Comparison of ENCODE assay signal across 7 mouse cellular contexts in the genomic region with DNA sequence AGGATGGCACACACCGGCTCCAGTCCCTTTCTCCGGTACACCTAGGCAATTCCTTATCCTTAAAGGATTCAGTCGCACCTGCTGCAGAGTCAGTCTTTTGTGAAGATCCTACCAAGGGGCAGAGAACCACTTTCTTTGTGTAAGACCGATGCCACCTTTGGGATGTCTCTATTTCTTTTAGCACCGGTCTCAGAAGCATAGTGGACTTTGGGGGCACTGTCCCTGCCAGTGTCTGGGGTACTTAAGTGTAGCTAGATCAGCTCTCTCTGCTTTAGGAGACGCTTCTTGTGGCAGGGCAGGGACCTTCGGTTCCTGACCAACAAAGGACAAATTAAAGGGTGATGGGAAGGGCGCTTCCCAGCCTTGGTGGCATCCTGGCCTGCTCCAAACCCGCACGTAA. TPM values are rescaled to one million over a fixed set of nuclear protein-coding genes. Genes with fewer than 3 reads are reported as not detected.
DNase-seq lines count a peak whose midpoint lies in the region; ATAC-seq and TF ChIP-seq lines count a peak whose summit lies in the region.

No protein-coding gene starts in this region.

- peak overlapping the region; percentile 99 for H3K4me2 ChIP-seq in lung, embryonic 15.5 days
- peak overlapping the region; percentile 75 for H3K4me2 ChIP-seq in forebrain, embryonic 12.5 days
- peak overlapping the region; percentile 90 for H3K4me2 ChIP-seq in limb, embryonic 12.5 days

- peaks cover 28% of the 10 kb centered on the region for H3K4me1 ChIP-seq in lung, embryonic 15.5 days
- peaks cover 2% of the 10 kb centered on the region for H3K4me1 ChIP-seq in lung, adult 2 months (ENCODE audit: control insufficient read depth, insufficient read depth, low read length)
- peaks cover 32% of the 10 kb centered on the region for H3K4me1 ChIP-seq in forebrain, embryonic 12.5 days
- peaks cover 28% of the 10 kb centered on the region for H3K4me1 ChIP-seq in limb, embryonic 12.5 days (replicated peaks)
- H3K4me1 ChIP-seq in olfactory bulb, adult 2 months (ENCODE audit: control insufficient read depth, insufficient read depth, low read length) = peaks cover 9% of the 10 kb centered on the region

- H3K9me3 ChIP-seq in lung, embryonic 15.5 days = no peaks in the 10 kb centered on the region
- no peaks in the 10 kb centered on the region for H3K9me3 ChIP-seq in forebrain, embryonic 12.5 days
- no peaks in the 10 kb centered on the region; the same call in 1 of the 2 replicates for H3K9me3 ChIP-seq in limb, embryonic 12.5 days

- no peaks in the 10 kb centered on the region for H3K36me3 ChIP-seq in lung, embryonic 15.5 days
- no peaks in the 10 kb centered on the region for H3K36me3 ChIP-seq in forebrain, embryonic 12.5 days (replicated peaks)
- H3K36me3 ChIP-seq in limb, embryonic 12.5 days = no peaks in the 10 kb centered on the region

- TF ChIP-seq POLR2A in lung, adult 2 months (IDR thresholded peaks at IDR 0.05; ENCODE audit: borderline replicate concordance, extremely low read depth, low read depth, low read length) = no peak
- no peak for TF ChIP-seq POLR2A in olfactory bulb, adult 2 months (IDR thresholded peaks at IDR 0.05; ENCODE audit: insufficient read depth, low read depth, low read length)

- peaks cover 35% of the 10 kb centered on the region; the same call in 1 of the 2 replicates for H3K27me3 ChIP-seq in lung, embryonic 15.5 days
- peaks cover 31% of the 10 kb centered on the region for H3K27me3 ChIP-seq in forebrain, embryonic 12.5 days
- H3K27me3 ChIP-seq in limb, embryonic 12.5 days = peaks cover 28% of the 10 kb centered on the region

- peak overlapping the region; percentile 78 for H3K9ac ChIP-seq in lung, embryonic 15.5 days
- peak overlapping the region; percentile 84 for H3K9ac ChIP-seq in forebrain, embryonic 12.5 days
- H3K9ac ChIP-seq in limb, embryonic 12.5 days (replicated peaks) = peak overlapping the region; percentile 90

- TF ChIP-seq CTCF in lung, adult 2 months (IDR thresholded peaks at IDR 0.05; ENCODE audit: insufficient read depth, low read length) = no peak
- no peak for TF ChIP-seq CTCF in olfactory bulb, adult 2 months (IDR thresholded peaks at IDR 0.05; ENCODE audit: insufficient read depth, low read depth, low read length)

- no peak for DNase-seq in lung, adult 2 months
- no peak for DNase-seq in adrenal gland, adult 2 months
- no peak for DNase-seq in left cerebral cortex, postnatal 4 days

- H3K4me3 ChIP-seq in lung, embryonic 15.5 days = peak overlapping the region; percentile 79
- no peak overlapping the region for H3K4me3 ChIP-seq in lung, adult 2 months (replicated peaks; ENCODE audit: extremely low read depth, low read depth, low read length)
- peak overlapping the region; percentile 73 for H3K4me3 ChIP-seq in forebrain, embryonic 12.5 days (replicated peaks)
- H3K4me3 ChIP-seq in limb, embryonic 12.5 days (replicated peaks) = peak overlapping the region; percentile 67
- H3K4me3 ChIP-seq in olfactory bulb, adult 2 months (ENCODE audit: insufficient read depth, low read depth, low read length) = peak overlapping the region; percentile 71

- no peak for ATAC-seq in lung, embryonic 15.5 days (ENCODE audit: borderline replicate concordance, extremely low read depth, low FRiP score, low TSS enrichment)
- no peak for ATAC-seq in forebrain, embryonic 12.5 days (ENCODE audit: low FRiP score)
- no peak; the same call in 1 of the 2 replicates for ATAC-seq in limb, embryonic 12.5 days (ENCODE audit: insufficient number of reproducible peaks, insufficient read depth, low FRiP score, low TSS enrichment, low read depth)

- 14% methylated on average over 10 of the region's 10 CpGs for WGBS in lung, embryonic 15.5 days
- 30% methylated on average over 10 of the region's 10 CpGs for WGBS in lung, adult 2 months
- WGBS in forebrain, embryonic 12.5 days = 5% methylated on average over 10 of the region's 10 CpGs
- WGBS in limb, embryonic 12.5 days = 12% methylated on average over 10 of the region's 10 CpGs
- WGBS in olfactory bulb, adult 2 months = 34% methylated on average over 10 of the region's 10 CpGs

- intact Hi-C loops in left cerebral cortex, postnatal 4 days (cut with DNase I) = loop anchor here (10.0 kb wide), 1 partner anchor 224 kb away; no protein-coding TSS in a partner anchor

- H3K27ac ChIP-seq in lung, embryonic 15.5 days = peak overlapping the region; percentile 77; the same call in 1 of the 2 replicates
- H3K27ac ChIP-seq in forebrain, embryonic 12.5 days = peak overlapping the region; percentile 95
- 0 out of 2 replicates have a peak overlapping the region, but pooled peaks have one; percentile 72 for H3K27ac ChIP-seq in limb, embryonic 12.5 days
- peak overlapping the region; percentile 36; the same call in 1 of the 2 replicates for H3K27ac ChIP-seq in olfactory bulb, adult 2 months (ENCODE audit: insufficient read depth, low read depth, low read length)

RNA-seq across cellular contexts. Expression of a gene that starts 0.5 kb away (rescaled TPM):
- 13.0 and 13.6 TPM in 2 replicates for polyA plus RNA-seq in lung, embryonic 15.5 days (2015; fragmentation: Nextera tagmentation; extraction: Ambion mirVana)
- polyA plus RNA-seq in lung, adult 2 months (2012; rRNA removed) = 8.5 and 12.5 TPM in 2 replicates
- 29.8 and 30.2 TPM in 2 replicates for polyA plus RNA-seq in forebrain, embryonic 12.5 days (2016; fragmentation: Nextera tagmentation; extraction: Ambion mirVana)
- polyA plus RNA-seq in limb, embryonic 12.5 days (2016; fragmentation: Nextera tagmentation; extraction: Ambion mirVana) = 11.9 and 12.0 TPM in 2 replicates
- not detected in 2 replicates for polyA plus RNA-seq in olfactory bulb, adult 2 months (2012; ENCODE audit: insufficient read depth, insufficient read length, low replicate concordance, missing spikeins)
- total RNA-seq in adrenal gland, adult 2 months (2021) = 10 to 100 TPM in 1 of 2 experiments, 1 to 10 TPM in 1; 9.2 to 13.7 TPM
- 11.5 and 29.3 TPM in 2 replicates for polyA plus RNA-seq in adrenal gland, adult 2 months (2012; rRNA removed)
- total RNA-seq in left cerebral cortex, postnatal 4 days (2021) = 10 to 100 TPM; 55.6 to 57.5 TPM

Comparison
In these comparisons a context has a peak if more than half of its experiments do, and no peak if none do; other contexts are left out.
1. H3K27ac ChIP-seq: peak in every context shown above with its lines; median percentile 95 in forebrain, embryonic 12.5 days; 77 in lung, embryonic 15.5 days; 72 in limb, embryonic 12.5 days; 36 in olfactory bulb, adult 2 months.